Mouse (Mus musculus): ENCODE data around the gene Rexo1. TPM values are rescaled to one million over a fixed set of nuclear protein-coding genes. Genes with fewer than 3 reads are reported as not detected.
A peak's percentile ranks its signal among the peaks of the same experiment; 100 is the strongest.

The Rexo1 gene
- total and polyA plus RNA-seq, 2 experiments from 2014 or later = 27.6 to 51.0 TPM

DNA sequence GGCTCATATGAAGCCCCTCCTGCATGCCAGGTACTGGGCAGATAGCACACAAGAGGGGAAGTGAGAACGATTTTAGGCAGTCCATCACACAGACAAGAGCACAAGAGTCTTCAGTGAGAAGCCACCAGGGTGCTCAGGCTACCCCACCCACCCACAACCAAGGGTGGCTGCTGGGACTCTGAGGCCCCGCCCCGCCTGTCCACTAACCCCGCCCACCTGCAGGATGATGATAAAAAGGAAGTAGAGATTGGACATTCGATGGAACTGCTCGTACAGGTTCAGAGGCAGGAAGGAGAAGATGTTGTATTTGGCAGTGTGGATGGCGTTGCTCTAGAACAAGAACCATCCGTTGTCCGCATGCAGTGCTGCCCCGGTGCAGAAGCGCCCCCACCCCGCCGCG lies 26.3 kb downstream of the Rexo1 start:
- Histone ChIP-seq H3K36me3 (ENCODE audit: insufficient read depth, low read length) (no peaks in the 10 kb centered on the region), H3K27me3 (ENCODE audit: insufficient read depth, low read length) (peaks cover 12% of the 10 kb centered on the region; the same call in 1 of the 2 replicates), H3K27ac (no peak overlapping the region), H3K9ac (replicated peaks; ENCODE audit: low read length) (no peak overlapping the region), H3K4me2 (ENCODE audit: low read depth, low read length) (peak overlapping the region; percentile 23), H3K4me3 (ENCODE audit: low read length) (no peak overlapping the region), H3K4me1 (ENCODE audit: insufficient read depth, low read length) (no peaks in the 10 kb centered on the region), H3K9me3 (ENCODE audit: low read length) (no peaks in the 10 kb centered on the region)
- WGBS = 13% methylated on average over 14 of the region's 14 CpGs
- DNase-seq (ENCODE audit: low spot score) (no peak), ATAC-seq (no peak)
- TF ChIP-seq CTCF (IDR thresholded peaks at IDR 0.05; ENCODE audit: low read depth) = no peak

GRCm38 (mm10) chr10:80533704-80534103 lies 27.7 kb downstream of the Rexo1 start:
- 13% methylated on average over 7 of the region's 7 CpGs for WGBS
- peak; percentile 48; the same call in 1 of the 2 replicates for ATAC-seq
- no peaks in the 10 kb centered on the region for H3K4me1 ChIP-seq (ENCODE audit: insufficient read depth, low read length)
- DNase-seq (ENCODE audit: low spot score) = peak; percentile 27
- H3K27me3 ChIP-seq (ENCODE audit: insufficient read depth, low read length) = peaks cover 12% of the 10 kb centered on the region; the same call in 1 of the 2 replicates
- no peak for TF ChIP-seq CTCF (IDR thresholded peaks at IDR 0.05; ENCODE audit: low read depth)
- H3K27ac ChIP-seq = no peak overlapping the region
- H3K9me3 ChIP-seq (ENCODE audit: low read length) = no peaks in the 10 kb centered on the region
- no peak overlapping the region for H3K4me3 ChIP-seq (ENCODE audit: low read length)
- no peak overlapping the region for H3K9ac ChIP-seq (replicated peaks; ENCODE audit: low read length)
- no peaks in the 10 kb centered on the region for H3K36me3 ChIP-seq (ENCODE audit: insufficient read depth, low read length)
- no peak overlapping the region for H3K4me2 ChIP-seq (ENCODE audit: low read depth, low read length)

DNA sequence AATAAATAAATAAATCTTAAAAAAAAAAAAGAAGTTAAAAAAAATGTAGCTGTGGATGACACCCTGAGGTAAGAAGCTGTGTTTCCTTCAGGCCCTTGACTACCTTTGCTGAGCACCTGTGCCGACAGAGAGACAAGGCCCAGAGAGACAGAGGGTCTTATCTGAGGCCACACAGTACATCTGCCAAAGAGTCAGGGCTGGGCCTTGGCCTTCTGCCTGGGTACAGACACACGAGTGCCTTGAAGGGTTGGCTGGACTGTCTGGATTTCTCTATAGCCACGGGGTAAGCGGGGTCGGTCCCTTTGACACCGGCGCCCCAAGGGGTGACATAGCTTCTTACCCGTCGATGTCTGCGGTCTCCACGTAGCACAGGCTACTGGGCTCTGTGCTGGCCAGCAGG lies 28.6 kb downstream of the Rexo1 start:
- Histone ChIP-seq H3K4me3 (ENCODE audit: low read length) (no peak overlapping the region), H3K4me1 (ENCODE audit: insufficient read depth, low read length) (no peaks in the 10 kb centered on the region), H3K4me2 (ENCODE audit: low read depth, low read length) (no peak overlapping the region), H3K9me3 (ENCODE audit: low read length) (no peaks in the 10 kb centered on the region), H3K27ac (no peak overlapping the region), H3K27me3 (ENCODE audit: insufficient read depth, low read length) (peaks cover 12% of the 10 kb centered on the region; the same call in 1 of the 2 replicates), H3K36me3 (ENCODE audit: insufficient read depth, low read length) (no peaks in the 10 kb centered on the region), H3K9ac (replicated peaks; ENCODE audit: low read length) (no peak overlapping the region)
- WGBS = 86% methylated on average over 11 of the region's 11 CpGs
- no peak for TF ChIP-seq CTCF (IDR thresholded peaks at IDR 0.05; ENCODE audit: low read depth)
- DNase-seq (ENCODE audit: low spot score) (no peak), ATAC-seq (no peak)

DNA sequence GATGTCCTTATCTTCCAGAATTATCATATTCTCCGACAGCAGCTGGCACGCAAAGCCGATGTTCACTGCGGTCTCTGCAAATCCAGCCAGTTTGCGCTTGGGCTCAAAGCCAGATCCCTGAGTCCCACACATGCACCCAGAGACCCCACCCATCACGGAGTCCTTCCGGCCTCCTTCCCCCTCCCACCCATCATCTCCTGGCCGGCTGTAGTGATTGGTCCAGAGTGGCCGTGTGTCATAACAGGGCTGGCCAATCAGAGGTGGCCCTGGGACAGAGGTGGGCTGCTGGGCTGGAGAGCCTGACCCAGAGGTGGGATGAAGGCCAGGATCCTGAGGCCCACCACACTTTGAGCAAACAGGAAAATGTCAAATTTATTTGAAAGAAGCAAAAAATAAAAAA lies 35.2 kb downstream of the Rexo1 start:
- DNase-seq (ENCODE audit: low spot score) (peak; percentile 66), ATAC-seq (peak; percentile 74)
- TF ChIP-seq CTCF (IDR thresholded peaks at IDR 0.05; ENCODE audit: low read depth) = no peak
- no peak overlapping the region for H3K4me3 ChIP-seq (ENCODE audit: low read length)
- no peak overlapping the region for H3K9ac ChIP-seq (replicated peaks; ENCODE audit: low read length)
- no peaks in the 10 kb centered on the region for H3K36me3 ChIP-seq (ENCODE audit: insufficient read depth, low read length)
- peak overlapping the region; percentile 33; the same call in 1 of the 2 replicates for H3K4me2 ChIP-seq (ENCODE audit: low read depth, low read length)
- 24% methylated on average over 9 of the region's 9 CpGs for WGBS
- H3K9me3 ChIP-seq (ENCODE audit: low read length) = no peaks in the 10 kb centered on the region
- no peak overlapping the region for H3K27ac ChIP-seq
- no peaks in the 10 kb centered on the region for H3K27me3 ChIP-seq (ENCODE audit: insufficient read depth, low read length)
- H3K4me1 ChIP-seq (ENCODE audit: insufficient read depth, low read length) = 0 out of 2 replicates have a peak, but pooled peaks cover 5% of the 10 kb centered on the region

DNA sequence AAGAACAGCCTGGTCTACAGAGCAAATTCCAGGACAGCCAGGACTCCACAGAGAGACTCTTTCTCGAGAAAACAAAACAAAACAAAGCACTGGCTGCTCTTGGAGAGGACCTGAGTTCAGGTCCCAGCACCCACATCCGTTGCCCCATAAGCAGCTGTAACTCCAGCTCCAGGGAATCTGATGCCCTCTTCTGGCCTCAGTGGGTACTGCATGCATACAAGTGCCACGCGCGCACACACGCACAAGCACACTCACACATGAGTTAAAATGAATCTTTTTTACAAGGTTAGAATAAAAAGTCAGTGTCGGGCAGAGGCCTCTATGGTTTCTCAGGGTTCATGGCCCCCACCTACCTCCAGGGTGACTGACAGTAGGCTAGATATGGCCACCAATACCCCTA lies 38.1 kb downstream of the Rexo1 start:
- WGBS = 92% methylated on average over 7 of the region's 7 CpGs
- Histone ChIP-seq H3K4me1 (ENCODE audit: insufficient read depth, low read length) (0 out of 2 replicates have a peak, but pooled peaks cover 5% of the 10 kb centered on the region), H3K27ac (no peak overlapping the region), H3K27me3 (ENCODE audit: insufficient read depth, low read length) (no peaks in the 10 kb centered on the region), H3K4me2 (ENCODE audit: low read depth, low read length) (no peak overlapping the region), H3K36me3 (ENCODE audit: insufficient read depth, low read length) (no peaks in the 10 kb centered on the region), H3K4me3 (ENCODE audit: low read length) (no peak overlapping the region), H3K9me3 (ENCODE audit: low read length) (no peaks in the 10 kb centered on the region), H3K9ac (replicated peaks; ENCODE audit: low read length) (no peak overlapping the region)
- peak; percentile 43 for TF ChIP-seq CTCF (IDR thresholded peaks at IDR 0.05; ENCODE audit: low read depth)
- ATAC-seq (no peak), DNase-seq (ENCODE audit: low spot score) (no peak)

- Histone ChIP-seq H3K36me3 (ENCODE audit: insufficient read depth, low read length) (no peaks in the 10 kb centered on the region), H3K9ac (replicated peaks; ENCODE audit: low read length) (no peak overlapping the region), H3K4me3 (ENCODE audit: low read length) (no peak overlapping the region), H3K27ac (no peak overlapping the region), H3K9me3 (ENCODE audit: low read length) (no peaks in the 10 kb centered on the region), H3K27me3 (ENCODE audit: insufficient read depth, low read length) (no peaks in the 10 kb centered on the region), H3K4me2 (ENCODE audit: low read depth, low read length) (no peak overlapping the region), H3K4me1 (ENCODE audit: insufficient read depth, low read length) (peaks cover 3% of the 10 kb centered on the region; the same call in 1 of the 2 replicates)
- ATAC-seq = no peak
- TF ChIP-seq CTCF (IDR thresholded peaks at IDR 0.05; ENCODE audit: low read depth) = peak; percentile 27
- no peak for DNase-seq (ENCODE audit: low spot score)
- 76% methylated on average over 2 of the region's 2 CpGs for WGBS
Observed at GRCm38 (mm10) chr10:80519287-80519686, 42.1 kb downstream of the Rexo1 start.

DNA sequence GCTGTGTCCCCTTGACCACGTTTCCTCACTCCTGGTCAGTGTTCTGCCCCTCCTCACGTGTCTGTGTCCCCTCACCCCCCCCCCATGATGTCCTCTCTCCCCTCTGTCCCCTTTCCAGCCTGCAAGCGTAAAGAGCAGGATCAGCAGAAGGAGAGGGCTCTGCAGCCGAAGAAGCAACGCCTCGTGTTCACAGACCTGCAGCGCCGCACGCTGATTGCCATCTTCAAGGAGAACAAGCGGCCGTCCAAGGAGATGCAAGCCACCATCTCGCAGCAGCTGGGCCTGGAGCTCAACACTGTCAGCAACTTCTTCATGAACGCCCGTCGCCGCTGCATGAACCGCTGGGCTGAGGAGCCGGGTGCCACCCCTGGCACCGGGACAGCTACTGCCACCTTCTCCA lies 47.6 kb downstream of the Rexo1 start:
- H3K9me3 ChIP-seq (ENCODE audit: low read length) = no peaks in the 10 kb centered on the region
- H3K27ac ChIP-seq = no peak overlapping the region
- H3K4me3 ChIP-seq (ENCODE audit: low read length) = peak overlapping the region; percentile 1; the same call in 1 of the 2 replicates
- H3K4me1 ChIP-seq (ENCODE audit: insufficient read depth, low read length) = peaks cover 3% of the 10 kb centered on the region; the same call in 1 of the 2 replicates
- H3K27me3 ChIP-seq (ENCODE audit: insufficient read depth, low read length) = peaks cover 4% of the 10 kb centered on the region; the same call in 1 of the 2 replicates
- H3K36me3 ChIP-seq (ENCODE audit: insufficient read depth, low read length) = no peaks in the 10 kb centered on the region
- 8% methylated on average over 19 of the region's 19 CpGs for WGBS
- ATAC-seq (no peak), DNase-seq (ENCODE audit: low spot score) (peak; percentile 39)
- no peak for TF ChIP-seq CTCF (IDR thresholded peaks at IDR 0.05; ENCODE audit: low read depth)
- H3K4me2 ChIP-seq (ENCODE audit: low read depth, low read length) = peak overlapping the region; percentile 43
- H3K9ac ChIP-seq (replicated peaks; ENCODE audit: low read length) = peak overlapping the region; percentile 37; the same call in 1 of the 2 replicates
